Mouse (Mus musculus) hindbrain, postnatal 0 days (tissue): Measurements from ENCODE around the gene Mpst. TPM values are rescaled to one million over a fixed set of nuclear protein-coding genes. Genes with fewer than 3 reads are reported as not detected.

ENCODE experiments used
- ATAC-seq: fragments of 200-750 bp; cut with Nextera tagmentation; 2 replicates; pipeline ENCODE4 v1.8.0; 2017; ENCODE audit warnings: mild to moderate bottlenecking, moderate TSS enrichment, moderate library complexity
- DNase-seq: peaks from one replicate; pipeline ENCODE4 v3.0.0-alpha.2; 2015; ENCODE audit warnings: low spot score
- H3K27ac ChIP-seq: fragments of 300-500 bp; sonication (generic); 2 replicates; pipeline ENCODE4 v1.5.1; 2014; ENCODE audit warnings: mild to moderate bottlenecking
- H3K27me3 ChIP-seq: fragments of 300-500 bp; sonication (generic); 2 replicates; pipeline ENCODE4 v1.6.1; 2014; ENCODE audit warnings: low read length, mixed read lengths; ENCODE audit not compliant: insufficient read depth
- H3K36me3 ChIP-seq: fragments of 300-500 bp; sonication (generic); 2 replicates; pipeline ENCODE4 v1.6.1; 2014; ENCODE audit warnings: low read length, mixed read lengths; ENCODE audit not compliant: insufficient read depth
- H3K4me1 ChIP-seq: fragments of 300-500 bp; sonication (generic); 2 replicates; pipeline ENCODE4 v1.6.1; 2014; ENCODE audit warnings: antibody characterized with exemption, low read length, mixed read lengths; ENCODE audit not compliant: insufficient read depth
- H3K4me2 ChIP-seq: fragments of 300-500 bp; sonication (generic); 2 replicates; pipeline ENCODE4 v1.6.1; 2014; ENCODE audit warnings: low read depth, mild to moderate bottlenecking, low read length, moderate library complexity, mixed read lengths
- H3K4me3 ChIP-seq: fragments of 300-500 bp; sonication (generic); 2 replicates; pipeline ENCODE4 v1.5.1; 2014; ENCODE audit warnings: low read length
- H3K9ac ChIP-seq: fragments of 300-500 bp; sonication (generic); replicated peaks from 2 replicates; pipeline ENCODE4 v1.6.1; 2014; ENCODE audit warnings: mild to moderate bottlenecking, low read length, moderate library complexity, mixed read lengths
- H3K9me3 ChIP-seq: fragments of 300-500 bp; sonication (generic); 2 replicates; pipeline ENCODE4 v1.6.1; 2016; ENCODE audit warnings: low read length, mixed read lengths
- CTCF ChIP-seq: IDR thresholded peaks from 2 replicates; pipeline ENCODE4 v1.5.1; 2016; ENCODE audit warnings: antibody characterized with exemption, control low read depth, low read depth
- WGBS: fragments of 180-500 bp; shearing (Covaris S2); extraction: QIAGEN DNeasy Blood & Tissue Kit; methylation state at CpG from one replicate; pipeline ENCODE4 v1.1.7; 2014; 5-methylcytosine and 5-hydroxymethylcytosine counted together
- polyA plus RNA-seq: library from polyadenylated mRNA; unstranded; fragments of >200 nt; fragmentation: Nextera tagmentation; extraction: Ambion mirVana; gene quantifications from 2 replicates; pipeline ENCODE4 v1.2.1, GENCODE M21; 2015
- total RNA-seq: library from RNA; depleted of rRNA; stranded (reverse); fragments of >200 nt; gene quantifications from 2 replicates; pipeline ENCODE4 v1.2.3, GENCODE M21; 2014

Gene Mpst
- total and polyA plus RNA-seq, 2 experiments from 2014 or later = 5.3 to 114 TPM

GRCm38 (mm10) chr15:78424507-78424906 is 18.3 kb downstream of the Mpst start:
- Histone ChIP-seq H3K27ac (no peak overlapping the region), H3K27me3 (no peaks in the 10 kb centered on the region), H3K4me3 (no peak overlapping the region), H3K9ac (no peak overlapping the region), H3K4me1 (0 out of 2 replicates have a peak, but pooled peaks cover 7% of the 10 kb centered on the region), H3K36me3 (no peaks in the 10 kb centered on the region), H3K9me3 (no peaks in the 10 kb centered on the region), H3K4me2 (no peak overlapping the region)
- ATAC-seq (no peak), DNase-seq (no peak)
- no peak for TF ChIP-seq CTCF
- 27% methylated on average over 11 of the region's 11 CpGs for WGBS

- WGBS = 65% methylated on average over 4 of the region's 4 CpGs
Observed at GRCm38 (mm10) chr15:78425230-78425629, 19.0 kb downstream of the Mpst start.

GRCm38 (mm10) chr15:78428391-78429138 is 22.3 kb downstream of the Mpst start, which contains the start of gene Kctd17:
Kctd17 (plus strand) TSS chr15:78428564.
- peak; percentile 88 for DNase-seq
- peak; percentile 90 for ATAC-seq
- no peaks in the 10 kb centered on the region for H3K9me3 ChIP-seq
- peak within 1 kb of the TSS; percentile 81 for H3K4me3 ChIP-seq
- peaks cover 17% of the 10 kb centered on the region for H3K36me3 ChIP-seq
- no peak for TF ChIP-seq CTCF
- peaks cover 10% of the 10 kb centered on the region; the same call in 1 of the 2 replicates for H3K4me1 ChIP-seq
- H3K9ac ChIP-seq = peak within 1 kb of the TSS; percentile 82
- 2% methylated on average over 49 of the region's 52 CpGs for WGBS
- peak within 1 kb of the TSS; percentile 86 for H3K4me2 ChIP-seq
- no peaks in the 10 kb centered on the region for H3K27me3 ChIP-seq
- H3K27ac ChIP-seq = peak within 1 kb of the TSS; percentile 77

More at GRCm38 (mm10) chr15:78425230-78425629, 19.0 kb downstream of the Mpst start:
- H3K36me3 ChIP-seq = no peaks in the 10 kb centered on the region
- DNase-seq (no peak), ATAC-seq (no peak)
- H3K4me3 ChIP-seq = no peak overlapping the region
- TF ChIP-seq CTCF = no peak
- H3K9me3 ChIP-seq = no peaks in the 10 kb centered on the region
- 0 out of 2 replicates have a peak, but pooled peaks cover 7% of the 10 kb centered on the region for H3K4me1 ChIP-seq
- H3K4me2 ChIP-seq = no peak overlapping the region
- H3K27ac ChIP-seq = no peak overlapping the region
- H3K9ac ChIP-seq = no peak overlapping the region
- no peaks in the 10 kb centered on the region for H3K27me3 ChIP-seq

GRCm38 (mm10) chr15:78429139-78429459 is 22.9 kb downstream of the Mpst start:
- peaks cover 22% of the 10 kb centered on the region for H3K36me3 ChIP-seq
- no peak for DNase-seq
- H3K27me3 ChIP-seq = no peaks in the 10 kb centered on the region
- H3K4me2 ChIP-seq = peak overlapping the region; percentile 86
- 0% methylated on average over 3 of the region's 3 CpGs for WGBS
- peak overlapping the region; percentile 82 for H3K9ac ChIP-seq
- no peaks in the 10 kb centered on the region for H3K9me3 ChIP-seq
- no peak for ATAC-seq
- no peak for TF ChIP-seq CTCF
- H3K4me1 ChIP-seq = peaks cover 10% of the 10 kb centered on the region; the same call in 1 of the 2 replicates
- peak overlapping the region; percentile 77 for H3K27ac ChIP-seq
- peak overlapping the region; percentile 81 for H3K4me3 ChIP-seq

- H3K27me3 ChIP-seq = no peaks in the 10 kb centered on the region
- 79% methylated on average over 13 of the region's 13 CpGs for WGBS
- peak overlapping the region; percentile 81 for H3K4me3 ChIP-seq
- ATAC-seq (no peak), DNase-seq (no peak)
- peak overlapping the region; percentile 86 for H3K4me2 ChIP-seq
- no peaks in the 10 kb centered on the region for H3K9me3 ChIP-seq
- H3K36me3 ChIP-seq = peaks cover 24% of the 10 kb centered on the region
- no peak for TF ChIP-seq CTCF
- peak overlapping the region; percentile 82 for H3K9ac ChIP-seq
- peak overlapping the region; percentile 77 for H3K27ac ChIP-seq
- peaks cover 10% of the 10 kb centered on the region; the same call in 1 of the 2 replicates for H3K4me1 ChIP-seq
Observed at GRCm38 (mm10) chr15:78429871-78430622, 23.8 kb downstream of the Mpst start.

- DNase-seq (no peak), ATAC-seq (no peak)
- H3K36me3 ChIP-seq = peaks cover 29% of the 10 kb centered on the region
- no peak for TF ChIP-seq CTCF
- H3K4me2 ChIP-seq = no peak overlapping the region
- H3K9ac ChIP-seq = no peak overlapping the region
- no peaks in the 10 kb centered on the region for H3K27me3 ChIP-seq
- H3K27ac ChIP-seq = no peak overlapping the region
- peaks cover 10% of the 10 kb centered on the region; the same call in 1 of the 2 replicates for H3K4me1 ChIP-seq
- WGBS = 83% methylated on average over 10 of the region's 10 CpGs
- H3K4me3 ChIP-seq = no peak overlapping the region
- H3K9me3 ChIP-seq = no peaks in the 10 kb centered on the region
Observed at GRCm38 (mm10) chr15:78430874-78431273, 24.7 kb downstream of the Mpst start.
